Comparison of ENCODE assay signal across 9 mouse cellular contexts in the genomic region with DNA sequence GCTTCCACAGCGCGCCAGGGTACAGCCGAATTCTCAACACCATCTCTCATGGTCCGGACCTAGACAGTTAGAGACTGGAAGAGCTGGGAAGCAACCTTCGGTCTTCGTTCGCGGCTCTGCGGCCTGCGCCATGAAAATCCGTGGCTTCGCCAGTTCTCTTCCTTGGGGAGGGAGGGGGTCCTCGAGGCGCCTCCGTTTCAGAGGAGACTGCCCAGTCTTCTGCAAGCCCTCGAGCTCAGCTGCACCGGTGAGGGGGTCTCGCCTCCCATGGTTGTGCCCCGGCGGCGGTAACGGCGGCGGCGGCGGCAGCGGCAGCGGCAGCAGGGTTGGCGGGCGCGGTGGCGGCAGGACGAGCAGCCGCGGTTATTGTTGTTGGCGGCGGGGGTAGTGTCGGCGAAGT. TPM values are rescaled to one million over a fixed set of nuclear protein-coding genes. Genes with fewer than 3 reads are reported as not detected.
DNase-seq lines count a peak whose midpoint lies in the region; ATAC-seq and TF ChIP-seq lines count a peak whose summit lies in the region.
"Had no signal": no experiment of that assay in that cellular context is flagged by ENCODE, and none has a peak within 500 bp of the region (broad histone marks: within the 10 kb centered on the region; RNA-seq: fewer than 3 reads in every experiment).

No protein-coding gene starts in this region.

- no peaks in the 10 kb centered on the region for H3K36me3 ChIP-seq in embryonic facial prominence, embryonic 13.5 days
- H3K36me3 ChIP-seq in hindbrain, embryonic 12.5 days = no peaks in the 10 kb centered on the region
- no peaks in the 10 kb centered on the region for H3K36me3 ChIP-seq in midbrain, embryonic 15.5 days (replicated peaks)

- no peak for TF ChIP-seq CTCF in left cerebral cortex, adult 2 months (IDR thresholded peaks at IDR 0.05)

- H3K4me1 ChIP-seq in embryonic facial prominence, embryonic 13.5 days = peaks cover 4% of the 10 kb centered on the region; the same call in 1 of the 2 replicates
- peaks cover 23% of the 10 kb centered on the region for H3K4me1 ChIP-seq in hindbrain, embryonic 12.5 days
- H3K4me1 ChIP-seq in midbrain, embryonic 15.5 days = peaks cover 42% of the 10 kb centered on the region

- intact Hi-C loops in left cerebral cortex, adult 2 months (cut with DNase I) = loop anchor here (2.0 kb wide), 1 partner anchor 54 kb away; no protein-coding TSS in a partner anchor

- peak overlapping the region; percentile 73 for H3K4me3 ChIP-seq in left cerebral cortex, adult 2 months
- peak overlapping the region; percentile 31 for H3K4me3 ChIP-seq in embryonic facial prominence, embryonic 13.5 days
- peak overlapping the region; percentile 55 for H3K4me3 ChIP-seq in hindbrain, embryonic 12.5 days
- peak overlapping the region; percentile 64 for H3K4me3 ChIP-seq in midbrain, embryonic 15.5 days
- H3K4me3 ChIP-seq: myocyte had no signal

- 3% methylated on average over 39 of the region's 39 CpGs for WGBS in embryonic facial prominence, embryonic 13.5 days
- 5% methylated on average over 39 of the region's 39 CpGs for WGBS in hindbrain, embryonic 12.5 days
- WGBS in midbrain, embryonic 15.5 days = 3% methylated on average over 39 of the region's 39 CpGs

- H3K9me3 ChIP-seq in embryonic facial prominence, embryonic 13.5 days = no peaks in the 10 kb centered on the region
- no peaks in the 10 kb centered on the region for H3K9me3 ChIP-seq in hindbrain, embryonic 12.5 days (replicated peaks)
- no peaks in the 10 kb centered on the region for H3K9me3 ChIP-seq in midbrain, embryonic 15.5 days

- 0 out of 2 replicates have a peak, but pooled peaks have one; percentile 13 for ATAC-seq in embryonic facial prominence, embryonic 13.5 days (ENCODE audit: insufficient number of reproducible peaks, insufficient read depth, low FRiP score, low TSS enrichment, low read depth)
- peak; percentile 41; the same call in 1 of the 2 replicates for ATAC-seq in hindbrain, embryonic 12.5 days (ENCODE audit: low FRiP score)
- ATAC-seq in midbrain, embryonic 15.5 days (replicated peaks) = peak; percentile 43

- H3K27me3 ChIP-seq in embryonic facial prominence, embryonic 13.5 days = peaks cover 31% of the 10 kb centered on the region
- peaks cover 16% of the 10 kb centered on the region for H3K27me3 ChIP-seq in hindbrain, embryonic 12.5 days
- H3K27me3 ChIP-seq in midbrain, embryonic 15.5 days (replicated peaks) = no peaks in the 10 kb centered on the region; the same call in 1 of the 2 replicates

- peak overlapping the region; percentile 65 for H3K4me2 ChIP-seq in embryonic facial prominence, embryonic 13.5 days
- peak overlapping the region; percentile 50 for H3K4me2 ChIP-seq in hindbrain, embryonic 12.5 days (replicated peaks)
- H3K4me2 ChIP-seq in midbrain, embryonic 15.5 days = peak overlapping the region; percentile 61

- no peak for DNase-seq in left cerebral cortex, adult 2 months (ENCODE audit: extremely low spot score in 1 of 2, low spot score in 2 of 2)
- DNase-seq in left cerebral cortex, adult 9 months (ENCODE audit: low spot score in 2 of 2) = no peak
- no peak for DNase-seq in thymus, postnatal 0 days (ENCODE audit: low spot score)
- no peak for DNase-seq in adrenal gland, postnatal 36 days
- DNase-seq in spleen, postnatal 10 days (ENCODE audit: low spot score in 2 of 2) = no peak

- peak overlapping the region; percentile 93 for H3K27ac ChIP-seq in left cerebral cortex, adult 2 months
- H3K27ac ChIP-seq in embryonic facial prominence, embryonic 13.5 days = no peak overlapping the region
- peak overlapping the region; percentile 82 for H3K27ac ChIP-seq in hindbrain, embryonic 12.5 days
- H3K27ac ChIP-seq in midbrain, embryonic 15.5 days = peak overlapping the region; percentile 85

- H3K9ac ChIP-seq in embryonic facial prominence, embryonic 13.5 days = no peak overlapping the region
- H3K9ac ChIP-seq in hindbrain, embryonic 12.5 days = peak overlapping the region; percentile 75
- peak overlapping the region; percentile 83 for H3K9ac ChIP-seq in midbrain, embryonic 15.5 days

RNA-seq across cellular contexts. Expression of gene Cacng2, which starts 0.6 kb away (rescaled TPM):
- total RNA-seq in left cerebral cortex, adult 2 months (2021) = 10 to 100 TPM; 57.5 to 60.8 TPM
- 0.04 and 0.14 TPM in 2 replicates for polyA plus RNA-seq in embryonic facial prominence, embryonic 13.5 days (2015; fragmentation: Nextera tagmentation; extraction: Ambion mirVana)
- polyA plus RNA-seq in hindbrain, embryonic 12.5 days (2016; fragmentation: Nextera tagmentation; extraction: Ambion mirVana) = 4.2 and 4.6 TPM in 2 replicates
- polyA plus RNA-seq in midbrain, embryonic 15.5 days (2015; fragmentation: Nextera tagmentation; extraction: Ambion mirVana) = 14.4 and 15.3 TPM in 2 replicates
- not detected in 2 replicates for polyA plus RNA-seq in thymus, postnatal 0 days (2015; fragmentation: Nextera tagmentation; extraction: Ambion mirVana)
- total RNA-seq in adrenal gland, postnatal 36 days (2021) = under 1 TPM; 0.20 to 0.26 TPM

RNA-seq across cellular contexts. Expression of gene Ift27, which starts 54.7 kb away (rescaled TPM):
- 10 to 100 TPM; 31.4 to 32.2 TPM for total RNA-seq in left cerebral cortex, adult 2 months (2021)
- polyA plus RNA-seq in embryonic facial prominence, embryonic 13.5 days (2015; fragmentation: Nextera tagmentation; extraction: Ambion mirVana) = 83.5 and 94.3 TPM in 2 replicates
- 87.8 and 99.9 TPM in 2 replicates for polyA plus RNA-seq in hindbrain, embryonic 12.5 days (2016; fragmentation: Nextera tagmentation; extraction: Ambion mirVana)
- polyA plus RNA-seq in midbrain, embryonic 15.5 days (2015; fragmentation: Nextera tagmentation; extraction: Ambion mirVana) = 100 and 106 TPM in 2 replicates
- polyA plus RNA-seq in thymus, postnatal 0 days (2015; fragmentation: Nextera tagmentation; extraction: Ambion mirVana) = 85.2 and 87.5 TPM in 2 replicates
- 10 to 100 TPM; 16.0 to 18.8 TPM for total RNA-seq in adrenal gland, postnatal 36 days (2021)
